In the genomic region with DNA sequence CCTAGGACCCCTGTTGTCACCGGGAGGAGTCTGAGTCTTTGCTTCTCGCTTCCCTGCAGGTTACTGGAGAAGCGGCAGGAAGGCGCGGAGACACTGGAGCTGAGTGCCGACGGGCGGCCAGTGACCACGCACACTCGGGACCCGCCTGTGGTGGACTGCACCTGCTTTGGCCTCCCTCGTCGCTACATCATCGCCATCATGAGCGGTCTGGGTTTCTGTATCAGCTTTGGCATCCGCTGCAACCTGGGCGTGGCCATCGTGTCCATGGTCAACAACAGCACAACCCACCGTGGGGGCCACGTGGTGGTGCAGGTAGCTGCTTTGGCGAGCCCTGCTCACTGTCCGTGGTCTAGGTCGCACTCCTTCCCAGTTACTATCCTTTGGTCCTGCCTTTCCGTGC, we compare ENCODE assay signal across 14 mouse cellular contexts. TPM values are rescaled to one million over a fixed set of nuclear protein-coding genes. Genes with fewer than 3 reads are reported as not detected.
DNase-seq lines count a peak whose midpoint lies in the region; ATAC-seq lines count a peak whose summit lies in the region.
"Had no signal": no experiment of that assay in that cellular context is flagged by ENCODE, and none has a peak within 500 bp of the region (broad histone marks: within the 10 kb centered on the region; RNA-seq: fewer than 3 reads in every experiment).

No protein-coding gene starts in this region.

- no peaks in the 10 kb centered on the region for H3K36me3 ChIP-seq in neural tube, embryonic 12.5 days
- H3K36me3 ChIP-seq in hindbrain, embryonic 12.5 days, result no peaks in the 10 kb centered on the region
- no peaks in the 10 kb centered on the region for H3K36me3 ChIP-seq in neural tube, embryonic 13.5 days
- H3K36me3 ChIP-seq: limb, embryonic 15.5 days had no signal

- WGBS in neural tube, embryonic 12.5 days, result 5% methylated on average over 24 of the region's 24 CpGs
- 3% methylated on average over 24 of the region's 24 CpGs for WGBS in hindbrain, embryonic 12.5 days
- WGBS in neural tube, embryonic 13.5 days, result 4% methylated on average over 24 of the region's 24 CpGs

- DNase-seq in cerebellum, adult 11 months, result peak; percentile 68
- no peak for DNase-seq in neural tube, embryonic 10.5 days (ENCODE audit: extremely low spot score, low spot score)
- DNase-seq in thymus, postnatal 10 days (ENCODE audit: low spot score in 2 of 2), result no peak
- no peak for DNase-seq in testis, postnatal 10 days (ENCODE audit: low spot score)
- DNase-seq: adrenal gland, adult 8-10 months; heart, postnatal 4 days; lung, postnatal 36 days had no signal

- peaks cover 10% of the 10 kb centered on the region; the same call in 1 of the 2 replicates for H3K9me3 ChIP-seq in neural tube, embryonic 12.5 days
- H3K9me3 ChIP-seq in hindbrain, embryonic 12.5 days (replicated peaks), result peaks cover 12% of the 10 kb centered on the region
- no peaks in the 10 kb centered on the region for H3K9me3 ChIP-seq in neural tube, embryonic 13.5 days

- H3K4me2 ChIP-seq in neural tube, embryonic 12.5 days (replicated peaks), result peak overlapping the region; percentile 24
- H3K4me2 ChIP-seq in hindbrain, embryonic 12.5 days (replicated peaks), result peak overlapping the region; percentile 26; the same call in 1 of the 2 replicates
- peak overlapping the region; percentile 29 for H3K4me2 ChIP-seq in neural tube, embryonic 13.5 days
- H3K4me2 ChIP-seq: limb, embryonic 15.5 days had no signal

- ATAC-seq in cerebellum, adult (ENCODE audit: insufficient number of reproducible peaks, low FRiP score, low TSS enrichment), result no peak
- ATAC-seq in neural tube, embryonic 12.5 days (ENCODE audit: low FRiP score, low read depth), result no peak
- no peak for ATAC-seq in hindbrain, embryonic 12.5 days (ENCODE audit: low FRiP score)
- no peak for ATAC-seq in neural tube, embryonic 13.5 days (ENCODE audit: low read depth)

- peaks cover 77% of the 10 kb centered on the region for H3K27me3 ChIP-seq in neural tube, embryonic 12.5 days (replicated peaks)
- peaks cover 96% of the 10 kb centered on the region for H3K27me3 ChIP-seq in hindbrain, embryonic 12.5 days
- H3K27me3 ChIP-seq in neural tube, embryonic 13.5 days, result peaks cover 97% of the 10 kb centered on the region

- H3K27ac ChIP-seq in neural tube, embryonic 12.5 days, result no peak overlapping the region
- H3K27ac ChIP-seq in hindbrain, embryonic 12.5 days, result no peak overlapping the region
- H3K27ac ChIP-seq in neural tube, embryonic 13.5 days (replicated peaks), result no peak overlapping the region
- H3K27ac ChIP-seq: limb, embryonic 15.5 days had no signal

- H3K9ac ChIP-seq in neural tube, embryonic 12.5 days, result no peak overlapping the region
- no peak overlapping the region for H3K9ac ChIP-seq in hindbrain, embryonic 12.5 days
- H3K9ac ChIP-seq in neural tube, embryonic 13.5 days, result no peak overlapping the region
- H3K9ac ChIP-seq: limb, embryonic 15.5 days had no signal

- no peak overlapping the region for H3K4me3 ChIP-seq in neural tube, embryonic 12.5 days
- peak overlapping the region; percentile 6; the same call in 1 of the 2 replicates for H3K4me3 ChIP-seq in hindbrain, embryonic 12.5 days
- 0 out of 2 replicates have a peak overlapping the region, but pooled peaks have one; percentile 3 for H3K4me3 ChIP-seq in neural tube, embryonic 13.5 days
- H3K4me3 ChIP-seq: limb, embryonic 15.5 days had no signal

- peaks cover 19% of the 10 kb centered on the region for H3K4me1 ChIP-seq in neural tube, embryonic 12.5 days
- peaks cover 25% of the 10 kb centered on the region for H3K4me1 ChIP-seq in hindbrain, embryonic 12.5 days
- peaks cover 23% of the 10 kb centered on the region for H3K4me1 ChIP-seq in neural tube, embryonic 13.5 days (replicated peaks)

RNA-seq across cellular contexts. Expression of a gene that starts 4.9 kb away (rescaled TPM):
- polyA plus RNA-seq in neural tube, embryonic 12.5 days (2016; fragmentation: Nextera tagmentation; extraction: Ambion mirVana), result 2.0 and 2.6 TPM in 2 replicates
- 1.1 and 1.2 TPM in 2 replicates for polyA plus RNA-seq in hindbrain, embryonic 12.5 days (2016; fragmentation: Nextera tagmentation; extraction: Ambion mirVana)
- 0.78 and 0.83 TPM in 2 replicates for polyA plus RNA-seq in neural tube, embryonic 13.5 days (2015; fragmentation: Nextera tagmentation; extraction: Ambion mirVana)

RNA-seq across cellular contexts. Expression of a gene that starts 10.7 kb away (rescaled TPM):
- polyA plus RNA-seq in neural tube, embryonic 12.5 days (2016; fragmentation: Nextera tagmentation; extraction: Ambion mirVana), result not detected in 2 replicates
- polyA plus RNA-seq in hindbrain, embryonic 12.5 days (2016; fragmentation: Nextera tagmentation; extraction: Ambion mirVana), result not detected in 2 replicates
- not detected in 2 replicates for polyA plus RNA-seq in neural tube, embryonic 13.5 days (2015; fragmentation: Nextera tagmentation; extraction: Ambion mirVana)
- polyA plus RNA-seq: large intestine, adult 2 months; limb, embryonic 15.5 days; spleen, adult 2 months had no signal

RNA-seq across cellular contexts. Expression of a gene that starts 12.1 kb away (rescaled TPM):
- polyA plus RNA-seq in neural tube, embryonic 12.5 days (2016; fragmentation: Nextera tagmentation; extraction: Ambion mirVana), result not detected in 2 replicates
- polyA plus RNA-seq in hindbrain, embryonic 12.5 days (2016; fragmentation: Nextera tagmentation; extraction: Ambion mirVana), result not detected in 2 replicates
- polyA plus RNA-seq in neural tube, embryonic 13.5 days (2015; fragmentation: Nextera tagmentation; extraction: Ambion mirVana), result not detected in 2 replicates
- polyA plus RNA-seq: large intestine, adult 2 months; limb, embryonic 15.5 days; spleen, adult 2 months had no signal

RNA-seq across cellular contexts. Expression of a gene that starts 14.3 kb away (rescaled TPM):
- polyA plus RNA-seq in neural tube, embryonic 12.5 days (2016; fragmentation: Nextera tagmentation; extraction: Ambion mirVana), result 37.8 and 42.4 TPM in 2 replicates
- polyA plus RNA-seq in hindbrain, embryonic 12.5 days (2016; fragmentation: Nextera tagmentation; extraction: Ambion mirVana), result 33.4 and 39.8 TPM in 2 replicates
- 19.0 and 19.6 TPM in 2 replicates for polyA plus RNA-seq in neural tube, embryonic 13.5 days (2015; fragmentation: Nextera tagmentation; extraction: Ambion mirVana)

RNA-seq across cellular contexts. Expression of a gene that starts 14.6 kb away (rescaled TPM):
- polyA plus RNA-seq in neural tube, embryonic 12.5 days (2016; fragmentation: Nextera tagmentation; extraction: Ambion mirVana), result 90.2 and 94.0 TPM in 2 replicates
- 90.3 and 91.0 TPM in 2 replicates for polyA plus RNA-seq in hindbrain, embryonic 12.5 days (2016; fragmentation: Nextera tagmentation; extraction: Ambion mirVana)
- polyA plus RNA-seq in neural tube, embryonic 13.5 days (2015; fragmentation: Nextera tagmentation; extraction: Ambion mirVana), result 79.9 and 91.9 TPM in 2 replicates
